Mouse (Mus musculus) E14TG2a.4 (cell line): Measurements from ENCODE around the gene Brix1.
A peak's percentile ranks its signal among the peaks of the same experiment; 100 is the strongest.

Experiments used
- H3K27me3 ChIP-seq: 2 replicates; pipeline ENCODE4 v1.6.1; 2014; ENCODE audit warnings: low read length, control low read depth; ENCODE audit not compliant: insufficient read depth
- H3K36me3 ChIP-seq: 2 replicates; pipeline ENCODE4 v1.6.1; 2014; ENCODE audit warnings: low read length, control low read depth; ENCODE audit not compliant: insufficient read depth
- H3K4me1 ChIP-seq: replicated peaks from 2 replicates; pipeline ENCODE4 v1.6.1; 2014; ENCODE audit warnings: low read depth, low read length, control low read depth
- H3K4me3 ChIP-seq: replicated peaks from 2 replicates; pipeline ENCODE4 v1.5.1; 2014; ENCODE audit warnings: mild to moderate bottlenecking, low read length
- H3K9me3 ChIP-seq: 2 replicates; pipeline ENCODE4 v1.6.1; 2014; ENCODE audit warnings: low read length, control low read depth
- CTCF ChIP-seq: conservative IDR thresholded peaks from 2 replicates; pipeline ENCODE4 v1.5.1; 2014; ENCODE audit warnings: low read length
- NANOG ChIP-seq: IDR thresholded peaks from 2 replicates; pipeline ENCODE4 v1.6.1; 2014; ENCODE audit warnings: borderline replicate concordance, low read length, mixed read lengths
- POU5F1 ChIP-seq: IDR thresholded peaks from 2 replicates; pipeline ENCODE4 v1.6.1; 2014; ENCODE audit warnings: low read length, borderline replicate concordance

The Brix1 gene

GRCm38 (mm10) chr15:10468761-10469160 lies 17.0 kb downstream of the Brix1 start:
- no peaks in the 10 kb centered on the region for H3K27me3 ChIP-seq
- H3K4me3 ChIP-seq = peak overlapping the region; percentile 94
- H3K4me1 ChIP-seq = peaks cover 78% of the 10 kb centered on the region
- peaks cover 46% of the 10 kb centered on the region for H3K36me3 ChIP-seq
- no peak for TF ChIP-seq CTCF
- TF ChIP-seq NANOG = no peak
- no peak for TF ChIP-seq POU5F1
- peaks cover 45% of the 10 kb centered on the region for H3K9me3 ChIP-seq

GRCm38 (mm10) chr15:10464678-10465077 lies 21.1 kb downstream of the Brix1 start:
- peaks cover 87% of the 10 kb centered on the region for H3K36me3 ChIP-seq
- H3K9me3 ChIP-seq = peaks cover 49% of the 10 kb centered on the region
- peaks cover 66% of the 10 kb centered on the region for H3K4me1 ChIP-seq
- H3K4me3 ChIP-seq = no peak overlapping the region
- TF ChIP-seq NANOG (no peak), CTCF (no peak), POU5F1 (no peak)
- no peaks in the 10 kb centered on the region for H3K27me3 ChIP-seq

- TF ChIP-seq NANOG = no peak
- no peak for TF ChIP-seq POU5F1
- TF ChIP-seq CTCF = no peak
- peaks cover 57% of the 10 kb centered on the region for H3K4me1 ChIP-seq
- peaks cover 44% of the 10 kb centered on the region for H3K9me3 ChIP-seq
- peaks cover 93% of the 10 kb centered on the region for H3K36me3 ChIP-seq
- no peaks in the 10 kb centered on the region for H3K27me3 ChIP-seq
- peak overlapping the region; percentile 7; the same call in 1 of the 2 replicates for H3K4me3 ChIP-seq
Measured at GRCm38 (mm10) chr15:10463555-10463954, 22.2 kb downstream of the Brix1 start.

- peaks cover 92% of the 10 kb centered on the region for H3K36me3 ChIP-seq
- peaks cover 34% of the 10 kb centered on the region for H3K4me1 ChIP-seq
- TF ChIP-seq POU5F1 = no peak
- TF ChIP-seq NANOG = no peak
- TF ChIP-seq CTCF = no peak
- H3K4me3 ChIP-seq = no peak overlapping the region
- no peaks in the 10 kb centered on the region for H3K27me3 ChIP-seq
- peaks cover 19% of the 10 kb centered on the region for H3K9me3 ChIP-seq
Measured at GRCm38 (mm10) chr15:10460986-10461385, 24.8 kb downstream of the Brix1 start.

GRCm38 (mm10) chr15:10447102-10447501 lies 38.6 kb downstream of the Brix1 start:
- Histone ChIP-seq H3K4me1 (no peaks in the 10 kb centered on the region), H3K9me3 (no peaks in the 10 kb centered on the region)
- no peak for TF ChIP-seq CTCF
- TF ChIP-seq POU5F1 = no peak
- no peak for TF ChIP-seq NANOG

GRCm38 (mm10) chr15:10442275-10442674 lies 43.5 kb downstream of the Brix1 start:
- no peak for TF ChIP-seq POU5F1
- TF ChIP-seq NANOG = no peak
- no peak for TF ChIP-seq CTCF

More at GRCm38 (mm10) chr15:10447102-10447501, 38.6 kb downstream of the Brix1 start:
- no peak overlapping the region for H3K4me3 ChIP-seq
- no peaks in the 10 kb centered on the region for H3K27me3 ChIP-seq
- peaks cover 93% of the 10 kb centered on the region for H3K36me3 ChIP-seq

GRCm38 (mm10) chr15:10441493-10441892 lies 44.3 kb downstream of the Brix1 start:
- no peaks in the 10 kb centered on the region for H3K9me3 ChIP-seq

More at GRCm38 (mm10) chr15:10442275-10442674, 43.5 kb downstream of the Brix1 start:
- no peak overlapping the region for H3K4me3 ChIP-seq
- H3K27me3 ChIP-seq = no peaks in the 10 kb centered on the region
- peaks cover 6% of the 10 kb centered on the region; the same call in 1 of the 2 replicates for H3K4me1 ChIP-seq
- H3K36me3 ChIP-seq = peaks cover 86% of the 10 kb centered on the region
- no peaks in the 10 kb centered on the region for H3K9me3 ChIP-seq

GRCm38 (mm10) chr15:10439963-10440362 lies 45.8 kb downstream of the Brix1 start:
- H3K27me3 ChIP-seq = no peaks in the 10 kb centered on the region
- no peak for TF ChIP-seq NANOG
- TF ChIP-seq POU5F1 = no peak
- TF ChIP-seq CTCF = no peak
- no peak overlapping the region for H3K4me3 ChIP-seq
- peaks cover 6% of the 10 kb centered on the region; the same call in 1 of the 2 replicates for H3K4me1 ChIP-seq
- peaks cover 68% of the 10 kb centered on the region for H3K36me3 ChIP-seq
- H3K9me3 ChIP-seq = no peaks in the 10 kb centered on the region

More at GRCm38 (mm10) chr15:10441493-10441892, 44.3 kb downstream of the Brix1 start:
- TF ChIP-seq NANOG (no peak), CTCF (no peak), POU5F1 (no peak)
- Histone ChIP-seq H3K4me1 (peaks cover 6% of the 10 kb centered on the region; the same call in 1 of the 2 replicates), H3K4me3 (no peak overlapping the region), H3K27me3 (no peaks in the 10 kb centered on the region), H3K36me3 (peaks cover 80% of the 10 kb centered on the region)

- Histone ChIP-seq H3K4me3 (no peak overlapping the region), H3K36me3 (peaks cover 37% of the 10 kb centered on the region), H3K27me3 (no peaks in the 10 kb centered on the region), H3K9me3 (no peaks in the 10 kb centered on the region), H3K4me1 (peaks cover 6% of the 10 kb centered on the region; the same call in 1 of the 2 replicates)
- TF ChIP-seq NANOG (no peak), CTCF (no peak), POU5F1 (no peak)
Measured at GRCm38 (mm10) chr15:10436893-10437292, 48.9 kb downstream of the Brix1 start.
